Mouse (Mus musculus) left cerebral cortex, adult 11 months (tissue): ENCODE measurements at regions not wholly inside any gene's neighbourhood (a gene's known extent, or its start where the extent isn't known, plus 50 kb on each side); places are given as distances from the start of the nearest gene placed in this dataset.

Experiments used
- DNase-seq: peaks from one replicate; pipeline ENCODE4 v3.0.0; 2022; ENCODE audit warnings: low spot score

DNA sequence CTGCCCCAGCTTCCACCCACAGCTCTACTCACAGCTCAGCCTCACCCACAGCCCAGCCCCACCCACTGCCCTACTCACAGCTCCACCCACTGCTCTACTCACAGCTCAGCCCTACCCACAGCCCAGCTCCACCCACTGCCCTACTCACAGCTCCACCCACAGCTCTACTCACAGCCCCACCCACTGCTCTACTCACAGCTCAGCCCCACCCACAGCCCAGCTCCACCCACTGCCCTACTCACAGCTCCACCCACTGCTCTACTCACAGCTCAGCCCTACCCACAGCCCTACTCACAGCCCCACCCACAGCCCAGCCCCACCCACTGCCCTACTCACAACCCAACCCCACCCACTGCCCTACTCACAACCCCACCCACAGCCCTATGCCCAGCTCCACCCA lies 56.5 kb upstream of the Phox2b start:
- DNase-seq, result no peak

- no peak for DNase-seq
These were observed 57.8 kb upstream of the Phox2b start for GRCm38 (mm10) chr5:67156911-67157310.

DNA sequence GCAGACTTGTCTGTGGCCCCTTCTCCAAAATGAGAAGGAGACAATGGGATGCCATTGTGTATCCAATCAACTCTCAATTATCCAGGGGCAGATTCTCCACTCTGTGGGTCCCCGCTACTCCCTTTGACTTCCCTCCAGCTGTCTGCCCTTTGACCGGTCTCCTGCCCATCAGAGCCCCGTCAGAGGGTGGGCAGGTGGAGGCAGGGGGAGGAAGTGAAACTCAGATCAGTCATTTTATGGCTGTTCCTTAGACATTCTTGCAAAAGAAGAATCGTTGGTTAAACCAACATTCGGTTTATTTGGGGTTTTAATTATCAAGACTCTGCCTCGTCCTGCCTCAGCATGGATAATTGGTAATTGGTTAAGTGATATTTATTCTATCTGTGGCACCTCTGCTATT lies 77.7 kb upstream of the Phox2b start:
- no peak for DNase-seq

GRCm38 (mm10) chr5:67179221-67179620 lies 80.1 kb upstream of the Phox2b start:
- DNase-seq, result no peak

DNA sequence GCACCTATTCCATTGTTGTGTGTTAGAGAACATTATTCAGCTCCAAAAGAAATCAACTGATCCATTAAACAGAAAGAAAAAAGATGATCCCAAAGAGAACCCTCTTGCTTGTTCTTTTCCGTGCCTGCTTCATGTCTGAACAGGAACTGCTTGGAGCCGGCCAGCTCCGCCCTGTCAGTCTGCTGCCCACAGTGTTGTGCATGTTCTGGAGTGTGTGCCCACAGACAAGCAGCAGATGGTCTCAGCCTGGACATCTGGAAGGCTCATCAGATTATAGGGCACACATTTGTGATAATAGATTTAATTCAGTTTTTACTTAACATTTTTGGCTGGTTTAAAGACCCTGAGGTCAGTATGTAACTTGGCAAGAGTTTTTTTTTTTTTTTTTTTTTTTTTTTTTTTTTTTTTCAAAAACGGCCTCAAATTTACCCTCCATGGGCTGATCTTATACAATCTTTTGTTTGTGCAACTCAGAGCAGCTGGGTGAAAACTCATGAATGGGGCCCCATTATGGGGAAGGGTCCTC lies 70.9 kb upstream of the Tmem33 start:
- DNase-seq, result peak; percentile 0

DNA sequence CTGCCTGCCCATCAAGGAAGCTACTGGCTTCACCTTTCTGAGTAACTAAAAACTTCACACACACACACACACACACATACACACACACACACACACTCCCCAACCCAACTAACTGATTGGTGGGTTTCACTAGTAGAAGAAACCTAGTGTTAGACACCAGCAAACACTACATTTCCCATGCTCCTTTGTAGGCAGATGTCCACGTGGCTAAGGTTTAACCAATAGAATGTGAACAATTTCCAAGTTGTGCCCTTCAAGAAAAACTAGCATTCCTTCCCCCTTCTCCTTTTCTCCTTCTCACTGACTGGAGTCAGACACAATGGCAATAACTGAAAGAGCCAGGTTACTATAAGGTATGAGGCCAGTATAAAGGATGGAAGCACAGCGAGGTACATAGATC lies 66.3 kb upstream of the Tmem33 start:
- no peak for DNase-seq

GRCm38 (mm10) chr5:67205083-67205738 lies 55.2 kb upstream of the Tmem33 start:
- no peak for DNase-seq
